Mouse (Mus musculus): ENCODE results near the gene Sypl2.

Sypl2 gene

GRCm38 (mm10) chr3:108205601-108206000, 20.8 kb downstream of the Sypl2 start:
- no peak for DNase-seq (ENCODE audit: low spot score)

DNA sequence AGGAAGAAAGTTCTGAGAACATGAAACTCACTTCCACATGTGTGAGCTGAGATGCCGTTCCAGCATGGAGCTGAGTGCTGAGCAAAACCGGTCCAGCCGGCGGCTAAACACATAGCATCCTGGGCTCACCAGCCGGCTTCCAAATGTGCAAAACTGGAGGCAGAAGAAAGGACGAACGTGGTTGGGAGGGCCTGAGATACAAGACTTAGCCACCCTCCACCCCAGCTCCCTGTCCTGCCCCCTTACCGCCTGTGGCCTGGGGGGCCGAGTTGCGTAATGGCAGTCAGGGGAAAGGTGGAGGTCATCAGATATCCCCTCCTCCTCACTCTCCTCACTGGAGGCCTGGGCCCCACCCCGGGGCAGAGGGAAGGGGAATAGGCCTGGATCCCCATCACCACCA, 22.0 kb downstream of the Sypl2 start:
- DNase-seq (ENCODE audit: low spot score) = no peak

DNA sequence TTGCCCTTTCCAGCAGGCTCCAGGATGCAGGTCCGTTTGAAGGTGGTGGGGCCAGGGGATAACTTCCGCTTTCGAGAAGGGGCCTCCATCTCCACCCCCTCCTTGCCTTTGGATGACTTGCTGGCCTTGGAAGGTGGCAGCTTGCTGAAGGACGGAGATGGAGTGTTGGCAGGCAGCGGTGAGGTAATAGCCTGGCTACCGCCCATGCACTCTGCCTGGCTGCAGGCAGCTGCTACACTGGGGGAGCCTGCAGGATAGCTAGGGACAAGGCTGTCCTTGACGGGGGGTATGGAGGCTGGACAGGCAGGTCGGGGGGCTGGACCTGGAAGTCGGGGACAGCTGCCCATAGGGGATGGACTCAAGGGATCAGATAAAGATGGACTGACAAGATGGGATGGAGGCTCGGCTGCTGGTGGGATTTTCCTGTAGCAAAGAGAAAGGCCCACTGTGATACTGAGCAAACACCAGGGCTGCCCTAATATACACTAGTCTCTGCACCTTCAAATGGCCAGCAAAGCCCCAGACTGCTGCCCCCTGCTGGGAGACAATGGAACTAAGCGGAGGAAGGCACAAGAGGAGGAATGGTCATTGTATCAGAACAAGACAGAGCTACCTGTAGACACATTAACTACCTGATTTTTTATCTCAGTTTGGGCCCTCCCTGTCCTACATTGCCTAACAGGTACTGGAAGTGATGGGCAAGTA, 22.7 kb downstream of the Sypl2 start:
- DNase-seq (ENCODE audit: low spot score) = peak; percentile 83

- no peak for DNase-seq (ENCODE audit: low spot score)
These were observed 23.2 kb downstream of the Sypl2 start for GRCm38 (mm10) chr3:108203212-108203611.

DNA sequence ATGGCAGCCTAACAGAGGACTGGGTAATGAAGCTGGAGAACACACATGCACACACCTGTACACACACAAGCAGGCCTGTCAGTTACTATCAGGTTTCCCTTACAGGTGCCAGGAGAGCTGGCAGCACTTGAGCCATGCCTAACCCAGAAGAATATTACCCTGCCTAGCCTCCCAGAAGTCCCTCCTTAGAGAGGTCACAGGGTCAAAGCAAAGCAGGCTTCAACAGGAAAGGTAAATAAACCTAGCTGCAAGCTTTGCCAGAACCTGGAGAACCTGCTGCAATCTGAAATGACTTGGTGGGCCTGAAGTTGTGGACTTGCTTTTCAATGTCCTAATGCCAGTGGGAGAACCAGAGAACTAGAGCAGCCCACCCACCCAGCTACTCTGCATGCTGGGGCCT, 23.9 kb downstream of the Sypl2 start:
- DNase-seq (ENCODE audit: low spot score) = peak; percentile 65

DNA sequence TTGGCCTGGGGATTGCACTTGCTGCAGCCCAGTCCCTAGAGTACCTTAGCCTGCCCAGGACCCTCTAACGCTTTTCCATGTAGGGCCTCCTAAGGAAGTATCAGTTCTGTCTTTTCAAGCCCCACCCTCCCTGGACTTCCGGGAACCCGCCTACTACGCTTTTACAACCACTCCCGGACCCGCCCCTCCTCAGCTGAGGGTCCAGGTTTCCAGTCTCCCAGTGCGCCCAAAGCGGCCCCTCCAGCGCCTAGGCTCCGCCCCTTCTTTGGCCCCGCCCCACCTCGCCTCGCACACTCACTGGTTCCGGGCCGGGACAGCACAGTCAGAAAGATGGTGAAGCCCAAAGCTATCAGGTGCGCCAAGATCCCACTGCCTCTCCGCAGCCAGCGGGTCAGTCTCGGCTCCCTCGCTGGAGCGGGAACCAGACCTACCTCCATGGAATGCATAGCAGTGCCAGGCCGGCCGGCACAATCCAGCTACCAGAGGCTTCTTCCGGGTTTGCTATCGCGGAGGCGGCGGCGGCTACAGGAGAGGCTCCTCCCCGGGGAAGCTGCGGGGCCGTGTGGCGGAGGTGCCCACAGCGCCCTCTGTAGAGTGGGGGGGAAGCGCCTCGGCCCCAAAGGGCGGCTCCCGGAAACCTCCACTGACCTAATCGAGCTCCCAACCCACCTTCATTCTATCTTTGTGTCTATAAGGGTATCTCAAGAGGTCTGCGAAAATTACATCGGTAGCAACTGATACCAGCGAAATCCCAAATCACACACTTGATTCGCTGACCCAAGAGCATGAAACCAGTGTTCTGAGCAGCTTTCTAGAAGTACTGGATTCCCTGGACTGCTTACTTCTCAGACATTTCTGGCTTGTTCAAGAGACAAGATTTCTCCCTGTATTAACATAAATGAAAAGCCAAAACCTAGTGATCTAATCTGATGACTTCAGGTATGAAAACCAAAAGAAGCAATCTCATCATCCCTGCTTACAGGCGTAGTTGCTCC, 25.8 kb downstream of the Sypl2 start, which contains the start of gene Cyb561d1:
TSS of gene Cyb561d1 (minus strand) at position 884 of the 995 bp plus-strand sequence.
- peak; percentile 96 for DNase-seq (ENCODE audit: low spot score)

DNA sequence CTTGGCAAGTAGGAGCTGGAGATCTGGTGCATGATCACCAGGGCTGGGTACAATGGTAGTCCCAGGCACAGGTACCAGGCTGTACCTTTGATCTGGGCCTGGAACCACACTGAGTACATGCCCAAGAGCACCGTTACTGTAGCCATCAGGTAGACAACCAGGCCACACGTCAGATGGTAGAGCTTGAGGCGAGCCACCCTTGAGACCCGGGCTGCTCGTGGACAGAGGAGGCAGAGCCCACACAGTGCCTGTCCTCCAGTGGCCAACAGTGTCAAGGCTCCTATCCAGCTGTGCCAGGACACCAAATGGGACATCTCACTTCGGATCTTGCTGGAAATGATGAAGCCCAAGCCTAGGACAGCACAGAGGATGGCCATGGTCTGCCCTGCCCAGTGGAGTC, 27.2 kb downstream of the Sypl2 start:
- DNase-seq (ENCODE audit: low spot score) = no peak

- peak; percentile 40 for DNase-seq (ENCODE audit: low spot score)
These were observed 29.4 kb downstream of the Sypl2 start for GRCm38 (mm10) chr3:108197066-108197497.

DNA sequence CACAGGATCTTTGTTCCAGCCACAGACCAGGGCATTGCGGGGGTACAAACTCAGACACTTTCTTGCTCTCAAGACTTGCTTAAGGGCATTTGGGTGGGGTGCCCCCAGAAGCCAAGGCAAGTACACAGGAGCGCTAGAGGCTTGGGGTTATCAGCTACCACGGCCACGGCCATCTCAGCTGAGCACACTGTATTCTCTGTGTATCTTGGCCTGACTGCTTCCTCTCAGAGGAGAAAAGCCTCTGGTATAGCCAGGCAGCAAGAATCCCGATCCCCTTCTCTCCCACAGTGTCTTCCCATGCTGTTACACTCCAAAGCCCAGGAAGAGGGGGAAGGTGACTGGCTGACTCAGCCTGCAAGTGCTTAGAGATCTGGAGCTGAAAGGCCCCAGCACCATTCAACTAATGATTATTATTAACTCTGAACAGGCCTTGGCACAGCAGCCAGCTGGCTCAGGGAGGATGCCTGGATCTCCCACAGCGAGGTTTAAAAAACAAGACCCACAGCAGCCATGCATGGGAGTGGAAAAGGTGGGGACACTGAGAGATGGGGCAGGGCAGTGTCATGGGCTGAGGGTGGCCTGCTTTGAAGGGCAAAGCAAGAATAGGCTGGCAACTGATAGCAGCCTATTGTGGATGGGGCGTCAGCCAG, 30.4 kb downstream of the Sypl2 start:
- no peak for DNase-seq (ENCODE audit: low spot score)

DNA sequence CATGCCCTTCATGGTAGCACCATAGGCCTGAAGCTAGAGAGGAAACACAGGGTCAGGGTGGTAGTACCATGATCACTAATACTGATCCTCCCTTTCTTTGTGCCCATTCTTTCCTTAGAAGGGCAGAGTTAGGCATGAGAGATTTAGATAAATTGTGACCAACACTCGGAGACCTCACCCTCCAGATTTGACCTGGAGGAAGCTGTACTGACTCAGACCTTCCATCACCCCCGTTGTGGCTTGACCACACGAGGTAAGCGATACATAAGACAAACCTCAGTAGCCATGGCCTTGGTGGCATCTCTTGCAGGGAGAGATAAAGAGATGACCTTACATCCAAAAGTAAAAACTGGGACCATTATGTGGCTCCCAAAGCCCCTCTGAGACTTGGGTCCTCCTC, 31.2 kb downstream of the Sypl2 start:
- no peak for DNase-seq (ENCODE audit: low spot score)

GRCm38 (mm10) chr3:108193686-108194085, 32.8 kb downstream of the Sypl2 start:
- no peak for DNase-seq (ENCODE audit: low spot score)

DNA sequence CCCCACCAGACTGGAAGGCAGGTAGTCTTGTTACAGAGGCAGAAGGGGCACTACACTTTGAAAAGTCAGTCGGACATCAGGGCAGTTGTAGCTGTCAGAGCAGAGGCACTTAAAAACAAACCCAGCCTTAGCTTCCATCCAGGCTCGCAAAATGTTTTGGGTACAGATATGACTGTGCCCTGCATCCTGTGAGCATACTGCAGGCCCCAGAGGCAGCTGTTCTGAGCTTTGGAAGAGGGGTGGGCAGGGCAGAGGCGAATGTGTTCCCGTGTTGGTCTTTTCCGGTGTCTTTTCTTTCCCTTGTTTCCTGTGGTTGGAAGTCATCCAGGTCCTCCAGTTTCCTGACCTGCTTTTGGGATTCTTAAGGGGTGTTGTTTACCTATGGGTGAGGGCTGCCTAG, 36.6 kb downstream of the Sypl2 start:
- DNase-seq (ENCODE audit: low spot score) = peak; percentile 1

GRCm38 (mm10) chr3:108188716-108189490, 37.5 kb downstream of the Sypl2 start:
- DNase-seq (ENCODE audit: low spot score) = peak; percentile 1

DNA sequence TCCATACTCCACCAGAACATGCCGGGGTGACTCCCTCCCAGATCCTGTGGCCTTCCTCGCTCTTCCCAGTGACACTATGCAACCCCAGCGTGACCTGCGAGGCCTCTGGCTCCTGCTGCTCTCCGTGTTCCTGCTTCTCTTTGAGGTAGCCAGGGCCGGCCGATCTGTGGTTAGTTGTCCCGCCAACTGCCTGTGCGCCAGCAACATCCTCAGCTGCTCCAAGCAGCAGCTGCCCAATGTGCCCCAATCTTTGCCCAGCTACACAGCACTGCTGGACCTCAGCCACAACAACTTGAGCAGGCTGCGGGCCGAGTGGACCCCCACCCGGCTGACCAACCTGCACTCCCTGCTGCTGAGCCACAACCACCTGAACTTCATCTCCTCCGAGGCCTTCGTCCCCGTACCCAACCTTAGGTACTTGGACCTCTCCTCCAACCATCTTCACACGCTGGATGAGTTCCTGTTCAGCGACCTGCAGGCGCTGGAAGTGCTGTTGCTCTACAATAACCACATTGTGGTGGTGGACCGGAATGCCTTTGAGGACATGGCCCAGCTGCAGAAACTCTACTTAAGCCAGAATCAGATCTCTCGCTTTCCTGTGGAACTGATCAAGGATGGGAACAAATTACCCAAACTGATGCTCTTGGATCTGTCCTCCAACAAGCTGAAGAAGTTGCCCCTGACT, 39.2 kb downstream of the Sypl2 start:
- no peak for DNase-seq (ENCODE audit: low spot score)

DNA sequence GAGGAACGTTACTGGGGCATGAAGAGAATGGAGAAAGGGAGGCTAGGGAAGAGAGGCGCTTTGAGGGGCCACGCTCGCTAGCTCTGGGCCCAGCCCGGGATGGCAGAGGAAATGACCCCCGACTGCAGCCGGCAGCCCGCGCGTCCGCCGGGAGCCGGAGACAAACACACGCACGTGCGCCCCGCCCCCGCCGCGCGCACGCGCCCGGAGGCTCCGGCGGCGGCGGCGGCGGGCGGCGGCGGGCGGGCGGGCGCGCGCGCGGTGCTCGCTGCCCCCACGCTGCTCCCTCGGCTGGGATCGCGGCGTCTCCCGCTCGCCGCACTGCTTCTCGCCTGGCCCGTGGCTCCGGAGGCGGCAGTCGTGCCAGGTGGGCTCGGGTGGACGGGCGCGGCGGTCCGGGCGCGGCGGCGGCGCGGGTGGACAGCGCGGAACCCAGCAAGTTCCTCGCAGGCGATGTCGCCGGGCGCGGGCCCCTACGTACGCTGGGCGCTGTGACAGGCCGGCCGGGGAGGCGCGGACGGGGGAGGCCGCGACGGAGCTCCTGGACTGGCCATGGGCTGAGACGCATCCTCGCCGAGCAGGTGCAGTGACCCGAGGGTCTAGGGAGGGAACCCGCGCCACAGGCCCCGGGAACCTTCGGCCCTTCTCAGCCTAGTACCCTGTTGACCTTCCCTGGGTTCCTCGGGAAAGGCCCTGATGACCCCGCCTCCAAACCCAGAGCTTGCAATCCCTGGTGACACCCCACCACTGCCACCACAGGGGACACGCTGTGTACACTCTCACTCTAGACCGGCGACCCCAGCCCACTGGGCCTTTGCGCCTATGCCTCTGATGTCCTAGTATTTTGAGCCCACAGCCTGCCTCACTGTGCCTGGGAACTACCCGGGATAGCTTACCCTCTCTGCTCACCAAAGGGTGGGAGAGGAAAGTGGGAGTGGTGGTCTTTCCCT, 40.1 kb downstream of the Sypl2 start, which contains the start of gene Amigo1:
TSS of gene Amigo1 (plus strand) at position 238 of the 950 bp plus-strand sequence.
- DNase-seq (ENCODE audit: low spot score) = peak; percentile 41

DNA sequence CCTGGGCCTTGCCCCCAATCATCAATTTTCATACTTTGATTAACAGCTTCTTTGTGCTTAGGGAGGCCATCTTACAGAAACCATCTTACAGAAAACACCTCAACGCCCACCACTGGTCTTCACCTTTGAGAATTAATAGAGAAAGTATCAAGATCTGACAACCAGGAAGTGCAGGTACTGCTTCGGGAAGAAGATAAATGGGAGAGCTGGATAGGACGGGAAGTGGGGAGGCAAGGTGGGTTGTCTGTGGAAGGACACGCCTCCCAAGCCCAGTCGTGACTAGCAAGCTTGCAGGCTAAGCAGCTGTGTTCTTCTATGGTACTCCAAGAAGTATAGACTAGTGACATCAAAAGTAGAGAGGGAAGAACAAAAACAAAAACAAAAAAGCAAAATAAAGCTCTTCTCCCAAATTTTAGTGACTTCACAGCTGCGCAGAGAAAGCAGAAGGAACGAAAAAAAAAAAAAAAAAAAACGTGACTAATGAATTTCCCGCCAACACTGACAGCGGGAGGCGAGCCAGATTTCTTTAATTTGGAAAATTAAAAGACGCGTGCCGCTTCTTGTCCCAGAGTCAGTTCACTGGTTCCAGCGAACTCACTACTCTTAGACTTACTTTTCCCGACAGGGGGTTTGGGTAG, 40.9 kb downstream of the Sypl2 start:
- DNase-seq (ENCODE audit: low spot score) = no peak

- DNase-seq (ENCODE audit: low spot score) = no peak
These were observed 41.7 kb downstream of the Sypl2 start for GRCm38 (mm10) chr3:108184742-108185141.

- DNase-seq (ENCODE audit: low spot score) = no peak
These were observed 45.9 kb downstream of the Sypl2 start for GRCm38 (mm10) chr3:108180514-108180913.
